Mouse (Mus musculus) myocyte (in vitro differentiated cells): ENCODE data around the gene Rasal3.

Experiments used
- CEBPB ChIP-seq: IDR thresholded peaks from 2 replicates; pipeline ENCODE4 v1.6.1; 2011; ENCODE audit warnings: mild to moderate bottlenecking, moderate library complexity; ENCODE audit not compliant: poor library complexity, insufficient read depth, severe bottlenecking
- MAX ChIP-seq: IDR thresholded peaks from one replicate; pipeline ENCODE4 v1.6.1; 2011; ENCODE audit warnings: low read depth, mild to moderate bottlenecking, control low read depth
- MYOG ChIP-seq, 3 experiments: IDR thresholded peaks; one replicate each; pipeline ENCODE4 v1.6.1; 2011; ENCODE audit warnings: control low read depth in 2 of 3, low read depth in 2 of 3, mild to moderate bottlenecking in 2 of 3; ENCODE audit not compliant: insufficient read length in 2 of 3, control insufficient read depth in 1 of 3, insufficient read depth in 1 of 3
- POLR2A ChIP-seq: IDR thresholded peaks from one replicate; pipeline ENCODE4 v1.6.1; 2011; ENCODE audit warnings: low read depth, mild to moderate bottlenecking, control low read depth, moderate library complexity; ENCODE audit not compliant: insufficient read length
- POLR2AphosphoS2 ChIP-seq: IDR thresholded peaks from one replicate; pipeline ENCODE4 v1.6.1; 2011; ENCODE audit warnings: low read depth, control low read depth; ENCODE audit not compliant: insufficient read length
- SRF ChIP-seq: IDR thresholded peaks from one replicate; pipeline ENCODE4 v1.6.1; 2011; ENCODE audit warnings: low read depth; ENCODE audit not compliant: control insufficient read depth, insufficient read length
- USF1 ChIP-seq: IDR thresholded peaks from one replicate; pipeline ENCODE4 v1.6.1; 2011; ENCODE audit warnings: low read depth, mild to moderate bottlenecking, control low read depth, moderate library complexity

DNA sequence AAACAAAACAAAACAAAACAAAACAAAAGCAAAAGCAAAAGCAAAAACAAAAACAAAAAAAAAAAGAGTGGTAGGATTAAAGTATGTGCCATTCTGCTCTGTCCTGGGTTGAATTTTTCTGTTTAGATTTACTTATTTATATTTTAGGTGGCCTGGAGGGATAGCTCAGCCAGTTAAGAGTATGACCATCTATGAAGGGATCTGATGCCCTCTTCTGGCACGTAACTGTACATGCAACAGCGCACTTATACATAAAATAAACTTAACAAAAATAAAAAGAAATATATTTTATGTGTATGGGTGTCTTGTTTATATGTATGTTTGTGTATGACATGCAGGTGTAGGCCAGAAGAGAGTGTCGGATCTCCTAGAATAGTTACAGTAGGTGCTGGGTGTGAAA lies 28.6 kb upstream of the Rasal3 start:
- TF ChIP-seq USF1 (no peak), POLR2A (no peak), SRF (no peak), CEBPB (no peak), MYOG (IDR thresholded peaks at IDR 0.05; ENCODE audit: control insufficient read depth in 1 of 3, insufficient read depth in 1 of 3, insufficient read length in 2 of 3, low read depth in 2 of 3) (no peak), POLR2AphosphoS2 (no peak), MAX (no peak)
